Mouse (Mus musculus) CD4-positive, CD25-positive, alpha-beta regulatory T cell, adult 4 months (primary cell): Measurements from ENCODE around the gene Hnrnph2. TPM values are rescaled to one million over a fixed set of nuclear protein-coding genes. Genes with fewer than 3 reads are reported as not detected.

ENCODE experiments used
- ATAC-seq: one replicate; pipeline ENCODE4 v1.8.0; 2017
- polyA plus RNA-seq, 2 experiments: library from polyadenylated mRNA; unstranded; fragments of 100-300 nt; shearing (Covaris generic); gene quantifications; one replicate each; pipeline ENCODE4 v1.2.1; 2017

Gene Hnrnph2
- polyA plus RNA-seq = 100 to 1,000 TPM in 1 of 2 experiments, 10 to 100 TPM in 1; 93.8 to 139 TPM

- ATAC-seq = peak; percentile 93
Measured at GRCm38 (mm10) chrX:134600659-134601379, at the start of gene Hnrnph2, which contains the start of gene Gla. Gene Hnrnph2 (plus strand): TSS chrX:134601179. Gene Gla (minus strand): TSS chrX:134601125.

- ATAC-seq = no peak
Measured at GRCm38 (mm10) chrX:134553326-134553725, 47.7 kb upstream of the Hnrnph2 start.

GRCm38 (mm10) chrX:134554425-134554824, 46.6 kb upstream of the Hnrnph2 start:
- ATAC-seq = no peak

- ATAC-seq = peak; percentile 46
Measured at GRCm38 (mm10) chrX:134564326-134564725, 36.7 kb upstream of the Hnrnph2 start.

GRCm38 (mm10) chrX:134566536-134567222, 34.3 kb upstream of the Hnrnph2 start:
- peak; percentile 88 for ATAC-seq

GRCm38 (mm10) chrX:134577896-134578295, 23.1 kb upstream of the Hnrnph2 start:
- ATAC-seq = no peak

GRCm38 (mm10) chrX:134580528-134581305, 20.3 kb upstream of the Hnrnph2 start:
- ATAC-seq = no peak

- ATAC-seq = no peak
Measured at GRCm38 (mm10) chrX:134582270-134582669, 18.7 kb upstream of the Hnrnph2 start.

- ATAC-seq = no peak
Measured at GRCm38 (mm10) chrX:134582888-134583669, 17.9 kb upstream of the Hnrnph2 start, which contains the start of gene Btk. Gene Btk (minus strand): TSS chrX:134583570.

- peak; percentile 96 for ATAC-seq
Measured at GRCm38 (mm10) chrX:134585103-134586002, 15.6 kb upstream of the Hnrnph2 start, which contains the start of gene Rpl36a. Gene Rpl36a (plus strand): TSS chrX:134585654.

- ATAC-seq = no peak
Measured at GRCm38 (mm10) chrX:134586447-134586846, 14.5 kb upstream of the Hnrnph2 start.

GRCm38 (mm10) chrX:134588261-134588660, 12.7 kb upstream of the Hnrnph2 start:
- no peak for ATAC-seq

- ATAC-seq = no peak
Measured at GRCm38 (mm10) chrX:134588997-134589396, 12.0 kb upstream of the Hnrnph2 start.

- no peak for ATAC-seq
Measured at GRCm38 (mm10) chrX:134589836-134590235, 11.1 kb upstream of the Hnrnph2 start.

GRCm38 (mm10) chrX:134599922-134600565, 935 bp upstream of the Hnrnph2 start:
- ATAC-seq = no peak

GRCm38 (mm10) chrX:134601380-134602120, 571 bp downstream of the Hnrnph2 start:
- peak; percentile 23 for ATAC-seq

GRCm38 (mm10) chrX:134609472-134609871, 8.5 kb downstream of the Hnrnph2 start:
- peak; percentile 92 for ATAC-seq

GRCm38 (mm10) chrX:134610984-134611383, 10.0 kb downstream of the Hnrnph2 start:
- ATAC-seq = no peak

- no peak for ATAC-seq
Measured at GRCm38 (mm10) chrX:134612285-134612959, 11.4 kb downstream of the Hnrnph2 start.
